Comparison of ENCODE assay signal across 9 mouse cellular contexts in genomic region chr13:75992169-75993028, GRCm38 (mm10). TPM values are rescaled to one million over a fixed set of nuclear protein-coding genes. Genes with fewer than 3 reads are reported as not detected.
DNase-seq lines count a peak whose midpoint lies in the region; ATAC-seq and TF ChIP-seq lines count a peak whose summit lies in the region.
"Had no signal": no experiment of that assay in that cellular context is flagged by ENCODE, and none has a peak within 500 bp of the region (broad histone marks: within the 10 kb centered on the region; RNA-seq: fewer than 3 reads in every experiment).

No protein-coding gene starts in this region.

- H3K27ac ChIP-seq in heart, postnatal 0 days (ENCODE audit: low read depth), result no peak overlapping the region
- H3K27ac ChIP-seq in heart, embryonic 12.5 days (ENCODE audit: poor library complexity, severe bottlenecking), result no peak overlapping the region
- H3K27ac ChIP-seq: liver, embryonic 13.5 days had no signal

- no peak overlapping the region for H3K4me3 ChIP-seq in heart, postnatal 0 days (ENCODE audit: low read depth, low read length)
- no peak overlapping the region for H3K4me3 ChIP-seq in heart, embryonic 12.5 days
- H3K4me3 ChIP-seq: liver, embryonic 13.5 days had no signal

- WGBS in heart, postnatal 0 days, result 55% methylated on average over 9 of the region's 9 CpGs
- WGBS in heart, embryonic 12.5 days, result 65% methylated on average over 9 of the region's 9 CpGs

- no peaks in the 10 kb centered on the region for H3K36me3 ChIP-seq in heart, postnatal 0 days (replicated peaks; ENCODE audit: control insufficient read depth, insufficient read depth, low read length)
- no peaks in the 10 kb centered on the region for H3K36me3 ChIP-seq in heart, embryonic 12.5 days

- no peak for TF ChIP-seq EP300 in heart, postnatal 0 days (IDR thresholded peaks at IDR 0.05; ENCODE audit: low read depth)

- no peak for TF ChIP-seq CTCF in heart, postnatal 0 days (IDR thresholded peaks at IDR 0.05; ENCODE audit: low read depth)

- no peaks in the 10 kb centered on the region for H3K4me1 ChIP-seq in heart, postnatal 0 days (ENCODE audit: control insufficient read depth, insufficient read depth)
- H3K4me1 ChIP-seq in heart, embryonic 12.5 days (replicated peaks), result 0 out of 2 replicates have a peak, but pooled peaks cover 3% of the 10 kb centered on the region

- peak; percentile 29 for DNase-seq in heart, postnatal 0 days (ENCODE audit: low spot score)
- peak; percentile 4 for DNase-seq in embryo, embryonic 11.5 days (ENCODE audit: low read depth, low spot score)
- DNase-seq in kidney, adult 11 months, result peak; percentile 52
- peak; percentile 19 for DNase-seq in mesoderm, embryonic 11.5 days (ENCODE audit: low read depth, low spot score)
- no peak for DNase-seq in testis, postnatal 10 days (ENCODE audit: low spot score)
- no peak for DNase-seq in left cerebral cortex, postnatal 10 days (ENCODE audit: extremely low spot score in 1 of 2, low spot score in 2 of 2)
- DNase-seq: liver, embryonic 13.5 days had no signal

- no peaks in the 10 kb centered on the region for H3K27me3 ChIP-seq in heart, postnatal 0 days (ENCODE audit: control insufficient read depth, insufficient read depth, low read length)
- H3K27me3 ChIP-seq in heart, embryonic 12.5 days (replicated peaks), result no peaks in the 10 kb centered on the region
- H3K27me3 ChIP-seq: liver, embryonic 13.5 days had no signal

- no peak for ATAC-seq in heart, postnatal 0 days (ENCODE audit: insufficient read depth, low read depth)
- ATAC-seq in heart, embryonic 12.5 days (ENCODE audit: insufficient number of reproducible peaks, low FRiP score), result no peak
- ATAC-seq in erythroid progenitor cell, adult 5-6 weeks (replicated peaks; ENCODE audit: low FRiP score, poor library complexity, severe bottlenecking), result no peak

- H3K9ac ChIP-seq in heart, postnatal 0 days (replicated peaks; ENCODE audit: low read depth, low read length), result no peak overlapping the region
- no peak overlapping the region for H3K9ac ChIP-seq in heart, embryonic 12.5 days
- H3K9ac ChIP-seq: liver, embryonic 13.5 days had no signal

- H3K4me2 ChIP-seq in heart, postnatal 0 days (ENCODE audit: low read depth, low read length), result no peak overlapping the region
- no peak overlapping the region for H3K4me2 ChIP-seq in heart, embryonic 12.5 days
- H3K4me2 ChIP-seq: liver, embryonic 13.5 days had no signal

- peaks cover 12% of the 10 kb centered on the region for H3K9me3 ChIP-seq in heart, postnatal 0 days (replicated peaks; ENCODE audit: control insufficient read depth, low read length)
- H3K9me3 ChIP-seq in heart, embryonic 12.5 days (replicated peaks), result no peaks in the 10 kb centered on the region
- H3K9me3 ChIP-seq: liver, embryonic 13.5 days had no signal

- intact Hi-C loops in left cerebral cortex, postnatal 10 days (cut with DNase I), result no loop called here

RNA-seq across cellular contexts. Expression of gene Spata9, which starts 25.4 kb away (rescaled TPM):
- total RNA-seq in heart, postnatal 0 days (2014; rRNA removed; ENCODE audit: low replicate concordance), result not detected in 2 replicates
- 0.22 and 0.52 TPM in 2 replicates for polyA plus RNA-seq in heart, postnatal 0 days (2015; fragmentation: Nextera tagmentation; extraction: Ambion mirVana)
- polyA plus RNA-seq in heart, embryonic 12.5 days (2016; fragmentation: Nextera tagmentation; extraction: Ambion mirVana), result 0.18 and 0.22 TPM in 2 replicates
- not detected in 2 replicates for total RNA-seq in erythroid progenitor cell, adult 5-6 weeks (2015; ENCODE audit: low replicate concordance)
- not detected in 2 replicates for total RNA-seq in erythroid progenitor cell, adult 5-6 weeks (2017; ENCODE audit: low replicate concordance)
- total RNA-seq in left cerebral cortex, postnatal 10 days (2021), result under 1 TPM in 1 of 2 experiments, not detected in 1; 0.47 TPM

RNA-seq across cellular contexts. Expression of gene Rfesd, which starts 26.1 kb away (rescaled TPM):
- 4.1 and 16.0 TPM in 2 replicates for total RNA-seq in heart, postnatal 0 days (2014; rRNA removed; ENCODE audit: low replicate concordance)
- 17.0 and 18.9 TPM in 2 replicates for polyA plus RNA-seq in heart, postnatal 0 days (2015; fragmentation: Nextera tagmentation; extraction: Ambion mirVana)
- 21.3 and 22.7 TPM in 2 replicates for polyA plus RNA-seq in heart, embryonic 12.5 days (2016; fragmentation: Nextera tagmentation; extraction: Ambion mirVana)
- 21.6 and 52.0 TPM in 2 replicates for total RNA-seq in erythroid progenitor cell, adult 5-6 weeks (2015; ENCODE audit: low replicate concordance)
- 8.1 and 18.6 TPM in 2 replicates for total RNA-seq in erythroid progenitor cell, adult 5-6 weeks (2017; ENCODE audit: low replicate concordance)
- 10 to 100 TPM; 16.1 to 19.3 TPM for total RNA-seq in left cerebral cortex, postnatal 10 days (2021)

RNA-seq across cellular contexts. Expression of gene Rhobtb3, which starts 48.7 kb away (rescaled TPM):
- total RNA-seq in heart, postnatal 0 days (2014; rRNA removed; ENCODE audit: low replicate concordance), result 27.1 and 29.8 TPM in 2 replicates
- 12.9 and 13.7 TPM in 2 replicates for polyA plus RNA-seq in heart, postnatal 0 days (2015; fragmentation: Nextera tagmentation; extraction: Ambion mirVana)
- 34.1 and 35.8 TPM in 2 replicates for polyA plus RNA-seq in heart, embryonic 12.5 days (2016; fragmentation: Nextera tagmentation; extraction: Ambion mirVana)
- 1.3 and 1.4 TPM in 2 replicates for total RNA-seq in erythroid progenitor cell, adult 5-6 weeks (2015; ENCODE audit: low replicate concordance)
- 0.30 TPM in 1 of 2 replicates, not detected in the other for total RNA-seq in erythroid progenitor cell, adult 5-6 weeks (2017; ENCODE audit: low replicate concordance)
- 10 to 100 TPM; 17.8 to 18.5 TPM for total RNA-seq in left cerebral cortex, postnatal 10 days (2021)

Comparison
In these comparisons a context has a peak if more than half of its experiments do, and no peak if none do; other contexts are left out.
1. DNase-seq: peak in heart, postnatal 0 days (single experiment), embryo, embryonic 11.5 days (single experiment), kidney, adult 11 months (single experiment) and mesoderm, embryonic 11.5 days (single experiment); none in testis, postnatal 10 days (single experiment) and left cerebral cortex, postnatal 10 days (0 of 2).
2. RNA of gene Rhobtb3, which starts 48.7 kb away (total RNA-seq): 27.1 to 29.8 TPM in heart, postnatal 0 days and 17.8 to 18.5 TPM in left cerebral cortex, postnatal 10 days; 0.30 to 1.4 TPM in erythroid progenitor cell, adult 5-6 weeks; every median in the first group is over 4 times any median in the second.